Mouse (Mus musculus): ENCODE results near the gene Sft2d1.

DNA sequence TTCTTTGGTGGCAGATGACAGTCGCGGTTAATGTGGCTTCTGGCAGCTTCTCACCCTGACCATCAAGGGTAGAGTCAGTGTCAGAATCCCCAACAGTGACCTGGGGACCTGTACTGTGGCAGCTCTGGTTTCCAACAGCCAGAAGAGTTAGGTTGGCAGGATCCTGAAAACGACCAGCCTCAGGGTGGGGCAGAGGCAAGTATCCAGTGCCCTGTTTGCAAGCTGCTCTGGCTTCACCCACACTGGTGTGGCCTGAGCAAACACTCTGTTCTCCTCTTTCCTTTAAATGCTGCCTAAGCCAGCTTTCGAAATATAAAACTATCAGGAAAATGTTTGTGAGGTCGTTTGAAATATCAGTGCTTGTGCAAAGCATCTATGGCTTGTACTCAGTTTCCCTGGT, 19.7 kb downstream of the Sft2d1 start:
- TF ChIP-seq CTCF (IDR thresholded peaks at IDR 0.05; ENCODE audit: insufficient read depth, low read depth, low read length): no peak
- TF ChIP-seq POLR2A (IDR thresholded peaks at IDR 0.05; ENCODE audit: insufficient read depth, low read depth, low read length): no peak

Data from olfactory bulb, adult 2 months (tissue).